Mouse (Mus musculus) limb, embryonic 11.5 days (tissue): ENCODE results near the gene Unc13b. TPM values are rescaled to one million over a fixed set of nuclear protein-coding genes. Genes with fewer than 3 reads are reported as not detected.

ENCODE experiments used
- ATAC-seq: fragments of 200-750 bp; cut with Nextera tagmentation; 2 replicates; pipeline ENCODE4 v1.8.0; 2017; ENCODE audit warnings: low read depth; ENCODE audit not compliant: insufficient number of reproducible peaks, low FRiP score, low TSS enrichment
- DNase-seq: peaks from one replicate; pipeline ENCODE4 v3.0.0-alpha.2; 2015; ENCODE audit warnings: low spot score
- H3K27ac ChIP-seq: fragments of 300-500 bp; sonication (generic); replicated peaks from 2 replicates; pipeline ENCODE4 v1.5.1; 2014; ENCODE audit warnings: low read depth, mild to moderate bottlenecking, low read length
- H3K27me3 ChIP-seq: fragments of 300-500 bp; sonication (generic); 2 replicates; pipeline ENCODE4 v1.6.1; 2014; ENCODE audit warnings: mild to moderate bottlenecking, low read length, mixed read lengths; ENCODE audit not compliant: control insufficient read depth, insufficient read depth
- H3K36me3 ChIP-seq: fragments of 300-500 bp; sonication (generic); 2 replicates; pipeline ENCODE4 v1.6.1; 2014; ENCODE audit warnings: mild to moderate bottlenecking, low read length, moderate library complexity, mixed read lengths; ENCODE audit not compliant: control insufficient read depth, insufficient read depth
- H3K4me1 ChIP-seq: fragments of 300-500 bp; sonication (generic); 2 replicates; pipeline ENCODE4 v1.6.1; 2014; ENCODE audit warnings: low read length, mixed read lengths; ENCODE audit not compliant: control insufficient read depth, insufficient read depth
- H3K4me2 ChIP-seq: fragments of 300-500 bp; sonication (generic); 2 replicates; pipeline ENCODE4 v1.6.1; 2014; ENCODE audit warnings: low read depth, mild to moderate bottlenecking, moderate library complexity; ENCODE audit not compliant: severe bottlenecking
- H3K4me3 ChIP-seq: fragments of 300-500 bp; sonication (generic); 2 replicates; pipeline ENCODE4 v1.5.1; 2014; ENCODE audit warnings: low read depth, low read length
- H3K9ac ChIP-seq: fragments of 300-500 bp; sonication (generic); 2 replicates; pipeline ENCODE4 v1.6.1; 2014; ENCODE audit warnings: mild to moderate bottlenecking, low read length
- H3K9me3 ChIP-seq: fragments of 300-500 bp; sonication (generic); 2 replicates; pipeline ENCODE4 v1.6.1; 2016; ENCODE audit warnings: low read length; ENCODE audit not compliant: control insufficient read depth
- WGBS: fragments of 180-500 bp; shearing (Covaris S2); extraction: QIAGEN DNeasy Blood & Tissue Kit; methylation state at CpG from one replicate; pipeline ENCODE4 v1.1.7; 2014; 5-methylcytosine and 5-hydroxymethylcytosine counted together
- polyA plus RNA-seq: library from polyadenylated mRNA; unstranded; fragments of >200 nt; fragmentation: Nextera tagmentation; extraction: Ambion mirVana; gene quantifications from 2 replicates; pipeline ENCODE4 v1.2.1, GENCODE M21; 2014

Unc13b gene
- polyA plus RNA-seq, 1 experiment from 2014 or later: 2.4 TPM

GRCm38 (mm10) chr4:43258556-43258955, 199.8 kb downstream of the Unc13b start:
- 85% methylated on average over 4 of the region's 4 CpGs for WGBS
- H3K4me3 ChIP-seq: no peak overlapping the region
- peaks cover 9% of the 10 kb centered on the region; the same call in 1 of the 2 replicates for H3K4me1 ChIP-seq
- ATAC-seq (no peak), DNase-seq (no peak)
- H3K9ac ChIP-seq: no peak overlapping the region
- no peaks in the 10 kb centered on the region for H3K9me3 ChIP-seq
- no peaks in the 10 kb centered on the region for H3K27me3 ChIP-seq
- H3K36me3 ChIP-seq: no peaks in the 10 kb centered on the region
- no peak overlapping the region for H3K4me2 ChIP-seq
- H3K27ac ChIP-seq: no peak overlapping the region

GRCm38 (mm10) chr4:43259435-43259834, 200.7 kb downstream of the Unc13b start:
- WGBS: 69% methylated on average over 3 of the region's 3 CpGs
- peaks cover 9% of the 10 kb centered on the region; the same call in 1 of the 2 replicates for H3K4me1 ChIP-seq

GRCm38 (mm10) chr4:43260096-43260495, 201.3 kb downstream of the Unc13b start:
- DNase-seq (no peak), ATAC-seq (no peak)
- no peak overlapping the region for H3K27ac ChIP-seq
- no peaks in the 10 kb centered on the region for H3K27me3 ChIP-seq
- no peak overlapping the region for H3K9ac ChIP-seq
- H3K9me3 ChIP-seq: no peaks in the 10 kb centered on the region
- WGBS: 52% methylated on average over 5 of the region's 5 CpGs
- no peak overlapping the region for H3K4me2 ChIP-seq
- H3K4me3 ChIP-seq: no peak overlapping the region
- H3K36me3 ChIP-seq: no peaks in the 10 kb centered on the region
- peaks cover 9% of the 10 kb centered on the region; the same call in 1 of the 2 replicates for H3K4me1 ChIP-seq

More at GRCm38 (mm10) chr4:43259435-43259834, 200.7 kb downstream of the Unc13b start:
- H3K4me3 ChIP-seq: no peak overlapping the region
- ATAC-seq: no peak
- no peaks in the 10 kb centered on the region for H3K27me3 ChIP-seq
- no peak overlapping the region for H3K4me2 ChIP-seq
- no peak overlapping the region for H3K9ac ChIP-seq
- no peaks in the 10 kb centered on the region for H3K9me3 ChIP-seq
- no peak overlapping the region for H3K27ac ChIP-seq
- peak; percentile 34 for DNase-seq
- no peaks in the 10 kb centered on the region for H3K36me3 ChIP-seq

- 87% methylated on average over 6 of the region's 6 CpGs for WGBS
- H3K9ac ChIP-seq: no peak overlapping the region
- no peaks in the 10 kb centered on the region for H3K36me3 ChIP-seq
- H3K27me3 ChIP-seq: no peaks in the 10 kb centered on the region
- H3K4me2 ChIP-seq: no peak overlapping the region
- DNase-seq: no peak
- no peaks in the 10 kb centered on the region for H3K9me3 ChIP-seq
- H3K4me1 ChIP-seq: peaks cover 9% of the 10 kb centered on the region; the same call in 1 of the 2 replicates
- H3K4me3 ChIP-seq: no peak overlapping the region
- ATAC-seq: no peak
- H3K27ac ChIP-seq: no peak overlapping the region
Observed at GRCm38 (mm10) chr4:43262821-43263220, 204.1 kb downstream of the Unc13b start.

- no peaks in the 10 kb centered on the region for H3K27me3 ChIP-seq
- H3K36me3 ChIP-seq: no peaks in the 10 kb centered on the region
- no peak overlapping the region for H3K9ac ChIP-seq
- H3K27ac ChIP-seq: no peak overlapping the region
- 54% methylated on average over 2 of the region's 2 CpGs for WGBS
- H3K4me1 ChIP-seq: no peaks in the 10 kb centered on the region
- H3K9me3 ChIP-seq: no peaks in the 10 kb centered on the region
- peak overlapping the region; percentile 50; the same call in 1 of the 2 replicates for H3K4me2 ChIP-seq
- no peak for ATAC-seq
- no peak overlapping the region for H3K4me3 ChIP-seq
- no peak for DNase-seq
Observed at GRCm38 (mm10) chr4:43266146-43266545, 207.4 kb downstream of the Unc13b start.

- H3K27ac ChIP-seq: no peak within 1 kb of the TSS
- ATAC-seq: peak; percentile 72; the same call in 1 of the 2 replicates
- 2% methylated on average over 19 of the region's 19 CpGs for WGBS
Observed at GRCm38 (mm10) chr4:43266623-43267322, 208.0 kb downstream of the Unc13b start, which contains the start of gene Atp8b5. Gene Atp8b5 (plus strand): TSS chr4:43267159.

GRCm38 (mm10) chr4:43267323-43267658, 208.5 kb downstream of the Unc13b start:
- no peaks in the 10 kb centered on the region for H3K4me1 ChIP-seq
- H3K9ac ChIP-seq: no peak overlapping the region
- H3K27me3 ChIP-seq: no peaks in the 10 kb centered on the region
- H3K4me3 ChIP-seq: peak overlapping the region; percentile 36; the same call in 1 of the 2 replicates
- no peak overlapping the region for H3K27ac ChIP-seq
- WGBS: 19% methylated on average over 2 of the region's 2 CpGs
- ATAC-seq (no peak), DNase-seq (no peak)
- no peaks in the 10 kb centered on the region for H3K9me3 ChIP-seq
- H3K36me3 ChIP-seq: no peaks in the 10 kb centered on the region
- peak overlapping the region; percentile 50; the same call in 1 of the 2 replicates for H3K4me2 ChIP-seq

More at GRCm38 (mm10) chr4:43266623-43267322, 208.0 kb downstream of the Unc13b start, which contains the start of gene Atp8b5:
- DNase-seq: peak; percentile 88
- Histone ChIP-seq H3K4me2 (peak within 1 kb of the TSS; percentile 50), H3K4me3 (peak within 1 kb of the TSS; percentile 36), H3K4me1 (no peaks in the 10 kb centered on the region), H3K9me3 (no peaks in the 10 kb centered on the region), H3K36me3 (no peaks in the 10 kb centered on the region), H3K9ac (peak within 1 kb of the TSS; percentile 63), H3K27me3 (no peaks in the 10 kb centered on the region)

GRCm38 (mm10) chr4:43285476-43285875, 226.7 kb downstream of the Unc13b start:
- Histone ChIP-seq H3K36me3 (no peaks in the 10 kb centered on the region), H3K4me1 (no peaks in the 10 kb centered on the region), H3K27ac (no peak overlapping the region), H3K27me3 (no peaks in the 10 kb centered on the region), H3K9me3 (no peaks in the 10 kb centered on the region), H3K9ac (no peak overlapping the region), H3K4me3 (no peak overlapping the region), H3K4me2 (no peak overlapping the region)
- 95% methylated on average over 5 of the region's 5 CpGs for WGBS
- DNase-seq: no peak
- ATAC-seq: no peak
